Mouse (Mus musculus) spleen, postnatal 36 days (tissue): ENCODE data around the gene Fam19a4.

Source experiments
- DNase-seq, 2 experiments: peaks; one replicate each; pipeline ENCODE4 v3.0.0; 2022; ENCODE audit warnings: low spot score in 2 of 2, mixed read lengths in 1 of 2

The Fam19a4 gene

GRCm38 (mm10) chr6:97060074-97060681 lies at the start of gene Fam19a4:
Fam19a4 (minus strand) TSS chr6:97060413.
- no peak for DNase-seq

- peak in 1 of 2 experiments; percentile 3 for DNase-seq
Observed at GRCm38 (mm10) chr6:97106777-97107176, 46.6 kb upstream of the Fam19a4 start.

- no peak for DNase-seq
Observed at GRCm38 (mm10) chr6:97106106-97106505, 45.9 kb upstream of the Fam19a4 start.

GRCm38 (mm10) chr6:97104264-97104852 lies 44.1 kb upstream of the Fam19a4 start:
- no peak for DNase-seq

- DNase-seq: no peak
Observed at GRCm38 (mm10) chr6:97101958-97102702, 41.9 kb upstream of the Fam19a4 start.

- DNase-seq: no peak
Observed at GRCm38 (mm10) chr6:97101190-97101957, 41.2 kb upstream of the Fam19a4 start.

GRCm38 (mm10) chr6:97082336-97082735 lies 22.1 kb upstream of the Fam19a4 start:
- no peak for DNase-seq

GRCm38 (mm10) chr6:97080016-97080415 lies 19.8 kb upstream of the Fam19a4 start:
- DNase-seq: no peak

- DNase-seq: no peak
Observed at GRCm38 (mm10) chr6:97059599-97059998, 614 bp downstream of the Fam19a4 start.

- DNase-seq: no peak
Observed at GRCm38 (mm10) chr6:97052196-97052770, 7.9 kb downstream of the Fam19a4 start.

- DNase-seq: peak in 1 of 2 experiments; percentile 1
Observed at GRCm38 (mm10) chr6:97048403-97048802, 11.8 kb downstream of the Fam19a4 start.

- no peak for DNase-seq
Observed at GRCm38 (mm10) chr6:97046541-97046940, 13.7 kb downstream of the Fam19a4 start.

GRCm38 (mm10) chr6:97027110-97027677 lies 33.0 kb downstream of the Fam19a4 start:
- DNase-seq: no peak

GRCm38 (mm10) chr6:97019323-97019722 lies 40.9 kb downstream of the Fam19a4 start:
- DNase-seq: no peak

GRCm38 (mm10) chr6:97016711-97017110 lies 43.5 kb downstream of the Fam19a4 start:
- DNase-seq: no peak

GRCm38 (mm10) chr6:97016018-97016417 lies 44.2 kb downstream of the Fam19a4 start:
- DNase-seq: peak in 1 of 2 experiments; percentile 8

GRCm38 (mm10) chr6:97006513-97007094 lies 53.6 kb downstream of the Fam19a4 start:
- DNase-seq: peak; percentile 6 to 9

- no peak for DNase-seq
Observed at GRCm38 (mm10) chr6:97005038-97005437, 55.2 kb downstream of the Fam19a4 start.

GRCm38 (mm10) chr6:96995556-96996159 lies 64.6 kb downstream of the Fam19a4 start:
- DNase-seq: no peak

- no peak for DNase-seq
Observed at GRCm38 (mm10) chr6:96991741-96992140, 68.5 kb downstream of the Fam19a4 start.

- no peak for DNase-seq
Observed at GRCm38 (mm10) chr6:96977537-96977936, 82.7 kb downstream of the Fam19a4 start.
